Mouse (Mus musculus): ENCODE measurements at regions not wholly inside any gene's neighbourhood (a gene's known extent, or its start where the extent isn't known, plus 50 kb on each side); places are given as distances from the start of the nearest gene placed in this dataset.

DNA sequence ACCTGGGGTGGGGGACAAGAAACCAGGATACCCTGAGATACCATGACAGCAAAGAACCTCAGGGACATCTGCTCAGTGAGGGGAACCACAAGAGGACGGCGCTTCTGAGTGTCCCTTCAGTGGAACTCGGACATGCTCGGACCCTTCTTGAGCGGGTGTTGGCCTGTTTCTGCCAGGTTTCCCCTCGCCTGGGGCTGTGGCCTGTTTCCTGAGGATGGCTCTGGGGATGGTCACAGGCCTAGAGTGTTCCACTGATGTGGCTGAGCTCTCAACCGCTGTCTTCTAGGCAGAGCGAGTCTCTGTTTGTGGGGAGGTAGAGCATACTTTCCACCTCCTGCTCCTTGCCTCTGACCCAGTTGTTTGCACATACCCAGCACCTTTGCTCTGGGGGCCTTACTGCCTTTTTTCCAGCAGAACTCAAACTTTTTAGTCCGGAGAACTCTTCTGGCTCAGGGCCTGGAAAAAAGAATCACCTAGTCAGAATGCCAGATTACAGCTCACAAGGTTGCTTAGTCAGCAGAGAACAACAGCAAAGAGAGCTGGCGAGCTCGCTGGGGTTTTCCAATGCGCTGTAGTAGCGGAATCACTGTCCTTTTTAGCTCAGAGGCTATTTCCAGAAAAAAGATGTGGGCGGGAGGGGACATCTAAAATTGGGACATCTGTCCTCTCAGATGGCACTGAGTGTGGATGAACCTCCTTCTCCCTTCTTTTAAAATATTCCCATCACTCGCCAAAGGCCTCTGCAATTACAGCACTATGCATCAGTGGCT is 65.3 kb downstream of the Med10 start:
- no peak for DNase-seq (ENCODE audit: low spot score)

DNA sequence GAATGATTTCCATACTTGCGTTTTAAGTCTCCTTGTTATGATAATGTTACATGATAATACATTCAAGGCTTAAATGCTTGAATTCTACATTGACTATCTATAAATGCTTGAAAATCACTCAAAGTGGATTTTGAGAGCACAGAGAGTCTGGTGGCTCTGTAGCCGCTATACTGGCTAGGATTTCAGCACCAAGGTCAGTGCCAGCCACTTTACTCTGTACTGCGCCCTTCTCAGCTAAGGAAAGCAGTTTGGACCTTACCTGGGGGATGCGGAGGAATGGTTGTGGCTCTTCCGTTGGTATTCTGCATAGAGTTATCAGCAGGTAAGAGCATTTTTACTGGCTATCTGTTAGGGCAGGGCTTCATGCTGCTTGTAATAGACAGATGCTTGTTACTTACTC is 94.3 kb downstream of the Med10 start:
- peak; percentile 7 for DNase-seq (ENCODE audit: low spot score)

DNA sequence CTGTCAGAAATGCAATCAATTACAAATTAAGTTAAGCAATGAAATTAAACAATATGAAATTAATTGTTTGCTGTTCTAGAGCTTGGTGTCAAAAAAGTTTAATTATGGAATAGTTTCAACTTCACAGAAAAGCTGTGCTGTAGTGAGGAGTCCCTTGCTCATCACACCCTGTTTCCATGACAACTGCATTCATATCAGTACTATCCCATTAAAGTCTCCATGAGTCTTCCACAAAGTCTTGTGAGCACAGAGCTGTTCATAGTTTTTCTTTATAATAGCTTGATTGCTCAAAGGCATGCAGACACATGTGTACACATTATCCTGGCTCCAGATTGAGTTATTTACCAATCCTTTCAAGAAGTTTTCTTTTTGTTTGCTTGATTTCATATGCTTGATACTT is 98.9 kb downstream of the Med10 start:
- no peak for DNase-seq (ENCODE audit: low spot score)

DNA sequence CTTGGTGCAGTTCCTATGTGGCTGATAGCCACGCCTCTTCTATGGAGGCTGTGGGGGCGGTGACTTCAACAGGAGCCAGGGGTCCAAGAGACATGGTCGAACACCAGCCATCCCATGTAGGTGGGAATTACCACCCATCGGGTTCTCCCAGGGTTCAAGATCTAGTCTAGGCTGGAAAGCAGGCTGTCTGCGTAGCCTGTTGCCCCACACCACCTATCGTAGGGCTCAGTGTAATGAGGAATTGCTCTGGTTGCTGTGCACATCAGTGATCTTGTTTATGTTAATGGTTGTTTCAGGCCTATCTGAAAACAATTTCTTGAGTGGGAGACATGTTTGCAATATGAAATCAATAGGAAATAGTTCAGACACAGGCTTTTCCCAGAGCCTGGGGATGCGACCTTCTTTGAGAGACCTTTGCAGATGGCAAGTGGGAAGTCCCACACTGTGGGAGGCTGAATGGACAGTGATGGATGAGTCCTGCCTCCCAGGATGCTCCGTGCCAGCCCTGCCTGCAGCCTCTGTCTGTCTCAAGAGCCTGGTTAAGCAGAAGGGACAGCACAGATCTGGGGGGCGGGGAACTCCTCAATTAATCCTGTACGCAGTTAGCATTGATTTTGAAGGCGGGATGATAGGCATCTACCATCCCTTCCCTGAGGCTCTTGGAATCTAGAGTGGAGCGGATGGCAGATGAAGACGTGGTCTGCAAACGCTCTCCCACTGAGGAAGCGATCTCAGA is 104.8 kb downstream of the Med10 start:
- DNase-seq (ENCODE audit: low spot score), result no peak

DNA sequence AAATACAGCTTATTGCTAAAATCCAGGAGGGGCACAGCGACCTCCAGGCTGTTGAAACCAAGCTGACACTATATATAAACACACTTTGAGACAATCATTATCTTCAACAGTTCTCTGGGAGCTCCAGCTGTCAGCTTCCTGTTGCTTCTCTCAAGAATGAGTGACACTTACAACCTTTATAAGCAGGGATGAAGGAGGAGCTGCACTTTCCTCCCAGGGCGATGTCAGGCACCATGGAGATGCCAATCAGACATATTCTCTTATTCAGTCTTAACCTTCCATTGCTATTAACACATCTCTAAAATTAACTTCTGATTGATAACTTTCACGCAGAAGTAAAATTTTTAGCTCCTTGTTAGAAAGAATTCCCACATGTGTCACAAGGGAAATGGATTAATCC is 113.6 kb downstream of the Med10 start:
- no peak for DNase-seq (ENCODE audit: low spot score)

DNA sequence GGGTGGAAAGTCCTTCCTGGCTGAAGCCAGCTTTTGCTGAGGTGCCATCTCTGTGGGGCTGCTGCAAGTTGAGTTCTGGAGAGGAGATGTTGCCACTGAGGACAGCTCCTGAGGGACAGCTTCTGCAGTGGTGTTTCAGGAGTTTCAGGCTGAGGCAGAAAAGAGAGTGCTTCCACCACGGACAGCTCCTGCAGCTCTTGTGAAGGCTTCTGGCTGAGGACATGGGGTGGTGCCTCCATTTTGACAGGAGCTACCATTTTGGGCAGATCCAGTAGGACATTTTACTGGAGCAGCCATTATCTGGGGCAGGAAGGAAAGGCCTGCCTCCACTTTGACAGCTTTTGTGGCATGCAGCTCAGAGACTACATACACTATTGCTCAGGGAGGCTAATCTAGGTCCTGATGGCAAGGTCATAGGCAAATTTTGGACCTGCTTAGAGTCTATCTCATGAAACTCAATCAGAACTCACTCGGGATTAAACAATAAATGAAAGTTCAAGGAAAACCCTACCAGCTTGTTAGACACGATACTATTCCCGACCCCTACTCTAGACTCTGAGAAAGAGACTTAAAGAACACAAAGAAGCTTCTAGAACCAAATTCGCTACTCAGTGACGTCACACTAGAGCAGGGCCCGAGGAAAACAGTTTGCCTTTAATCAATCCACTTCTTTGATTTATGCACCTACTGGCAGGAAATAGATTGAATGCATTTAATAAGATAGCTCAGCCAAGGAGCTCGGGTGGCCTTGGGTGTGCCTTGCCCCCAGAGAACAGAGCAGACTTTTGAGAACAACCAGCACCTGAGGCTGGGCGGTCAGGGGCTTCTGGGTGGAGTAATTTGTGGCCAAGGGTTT is 130.7 kb downstream of the Med10 start:
- DNase-seq (ENCODE audit: low spot score), result no peak

DNA sequence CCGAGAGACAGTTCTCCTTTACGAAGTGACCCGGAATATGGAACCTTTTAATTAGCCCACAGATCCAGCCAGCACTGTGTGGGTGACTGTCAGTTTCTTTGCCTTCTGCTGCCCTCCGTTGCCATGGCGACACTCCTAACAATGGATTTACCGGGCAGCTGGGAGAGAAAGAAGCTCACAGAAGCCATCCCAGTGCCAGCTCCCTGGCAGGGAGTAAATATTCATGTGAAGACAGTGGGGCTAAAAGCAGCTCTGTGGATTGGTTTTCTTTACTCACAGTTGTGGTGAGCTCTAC is 131.3 kb downstream of the Med10 start:
- peak; percentile 8 for DNase-seq (ENCODE audit: low spot score)

DNA sequence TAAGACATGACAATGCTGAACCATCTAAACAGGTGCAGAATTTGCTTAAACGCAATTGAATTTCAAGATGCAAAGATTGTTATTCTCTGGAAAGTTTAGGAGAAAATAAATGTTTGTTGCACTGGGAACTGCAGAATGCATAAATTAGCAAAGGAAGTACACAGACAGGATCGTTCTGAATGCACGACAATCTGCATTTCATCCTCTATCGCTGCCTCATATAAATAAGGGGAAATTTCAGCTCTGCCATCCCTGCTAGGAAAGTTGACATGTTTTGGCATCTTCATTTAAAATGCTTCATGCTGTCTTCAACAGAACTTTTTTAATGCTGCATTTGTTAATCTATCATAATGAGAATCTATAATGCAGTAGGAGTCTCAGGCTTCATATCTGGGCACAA is 137.6 kb downstream of the Med10 start:
- no peak for DNase-seq (ENCODE audit: low spot score)

DNA sequence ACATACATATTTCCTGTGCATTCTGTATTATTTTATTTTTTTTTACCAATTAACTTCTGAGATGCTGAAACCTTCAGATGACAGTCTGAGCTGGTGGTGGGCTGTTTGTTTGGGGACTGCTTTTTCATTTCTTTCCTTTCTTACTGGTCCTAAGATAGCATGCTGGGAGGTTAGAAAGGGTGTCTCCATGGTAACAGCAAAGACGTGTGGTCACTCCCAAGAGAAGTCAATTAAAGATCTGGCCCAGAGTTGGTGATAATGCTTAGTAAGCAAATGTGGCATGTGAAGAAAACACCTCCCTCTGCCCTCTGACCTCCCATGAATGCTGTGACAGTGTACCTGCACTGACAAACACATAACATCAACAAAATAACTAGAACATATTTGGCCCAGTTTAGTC is 142.5 kb downstream of the Med10 start:
- no peak for DNase-seq (ENCODE audit: low spot score)

DNA sequence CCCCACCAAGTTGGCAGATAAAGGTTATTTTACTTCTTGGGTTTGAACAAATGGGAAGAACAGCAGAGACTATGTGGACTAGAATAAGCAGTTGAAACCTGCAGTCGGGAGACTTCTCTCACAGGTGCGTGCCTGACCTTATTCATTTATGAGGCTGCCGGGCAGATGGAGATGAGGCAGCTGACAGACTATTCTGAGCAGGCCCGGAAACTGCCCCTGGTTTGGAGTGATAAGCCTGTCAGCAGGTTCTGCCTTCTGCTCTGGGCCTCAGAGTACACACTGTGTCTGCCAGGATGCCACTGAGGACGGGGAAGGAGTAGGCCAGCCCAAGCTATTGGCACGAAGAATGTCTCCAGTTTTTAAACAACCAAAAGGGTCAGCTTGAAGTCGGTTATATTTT is 144.4 kb downstream of the Med10 start:
- DNase-seq (ENCODE audit: low spot score), result no peak

DNA sequence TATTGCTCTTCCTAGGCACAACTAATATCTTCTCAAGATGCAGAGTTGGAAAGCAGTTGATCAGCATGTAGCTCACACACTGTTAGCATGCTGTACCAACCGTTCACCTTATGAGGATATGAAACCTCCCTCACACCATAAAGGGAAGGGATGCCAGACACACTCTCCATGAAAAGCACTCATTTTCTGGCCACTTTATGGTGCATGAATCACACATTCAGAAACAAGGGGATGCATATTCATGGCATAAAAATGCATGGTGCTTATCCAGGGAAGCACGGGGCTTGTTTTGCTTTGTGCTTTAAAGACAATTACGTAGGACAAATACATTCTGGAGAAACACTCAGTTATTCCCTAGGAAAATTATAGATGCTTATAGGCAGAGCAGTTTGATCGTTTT is 149.9 kb downstream of the Med10 start:
- no peak for DNase-seq (ENCODE audit: low spot score)

DNA sequence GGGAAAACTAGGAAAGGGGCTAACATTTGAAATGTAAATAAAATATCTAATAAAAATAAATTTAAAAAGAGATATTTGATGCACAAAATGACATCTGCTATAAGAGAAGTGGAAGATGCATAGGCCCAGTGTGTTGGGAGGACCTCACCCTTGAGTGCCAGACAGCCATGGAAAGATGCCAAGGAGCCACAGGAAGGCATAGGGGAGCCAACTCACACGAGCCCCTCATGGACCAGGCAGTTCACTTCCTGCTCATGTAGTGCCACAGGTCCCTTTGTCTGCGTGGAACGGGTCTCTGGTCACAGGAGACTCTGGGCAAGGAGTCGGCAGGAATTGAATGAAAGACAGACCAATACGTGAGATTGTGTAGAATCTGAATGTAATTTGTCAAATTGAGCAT is 152.0 kb downstream of the Med10 start:
- no peak for DNase-seq (ENCODE audit: low spot score)

DNA sequence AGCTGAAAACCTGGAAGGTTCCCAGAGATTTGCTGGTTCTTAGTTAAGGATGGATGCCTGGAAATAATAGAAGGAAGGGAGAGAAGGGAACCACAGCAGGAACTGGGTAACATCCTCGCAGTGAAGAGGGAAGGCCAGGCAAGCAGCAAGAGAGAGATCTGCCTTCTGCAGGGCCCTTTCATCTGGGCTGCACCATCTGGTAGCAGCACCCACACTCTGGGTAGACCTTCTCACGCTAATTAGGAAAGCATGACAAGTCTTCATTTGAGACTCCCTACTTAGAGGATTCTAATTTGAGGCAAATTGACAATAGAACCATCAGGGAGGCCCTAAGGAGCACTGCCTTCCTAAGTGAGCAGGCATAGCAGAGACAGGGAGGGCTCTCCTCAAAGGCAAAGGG is 153.3 kb downstream of the Med10 start:
- DNase-seq (ENCODE audit: low spot score), result no peak

DNA sequence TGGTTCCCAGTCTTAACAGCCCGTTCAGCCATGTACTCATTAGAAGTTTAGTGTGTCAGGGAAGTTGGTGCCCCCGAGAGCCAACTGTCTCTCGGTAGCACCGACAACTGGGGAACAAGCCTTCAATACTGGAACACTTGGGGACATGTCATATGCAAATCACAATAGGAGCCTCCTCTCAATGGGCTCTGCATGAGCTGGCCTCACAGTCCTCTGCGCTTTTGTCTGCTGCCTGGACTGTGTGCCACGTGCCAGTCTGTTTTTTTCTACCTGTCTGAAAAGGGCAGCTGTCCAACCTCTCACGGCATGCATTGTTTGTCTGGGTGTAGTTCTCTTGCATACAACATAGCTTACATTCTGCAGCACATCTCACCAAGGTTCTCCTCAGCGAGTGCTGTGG is 161.7 kb downstream of the Med10 start:
- no peak for DNase-seq (ENCODE audit: low spot score)

DNA sequence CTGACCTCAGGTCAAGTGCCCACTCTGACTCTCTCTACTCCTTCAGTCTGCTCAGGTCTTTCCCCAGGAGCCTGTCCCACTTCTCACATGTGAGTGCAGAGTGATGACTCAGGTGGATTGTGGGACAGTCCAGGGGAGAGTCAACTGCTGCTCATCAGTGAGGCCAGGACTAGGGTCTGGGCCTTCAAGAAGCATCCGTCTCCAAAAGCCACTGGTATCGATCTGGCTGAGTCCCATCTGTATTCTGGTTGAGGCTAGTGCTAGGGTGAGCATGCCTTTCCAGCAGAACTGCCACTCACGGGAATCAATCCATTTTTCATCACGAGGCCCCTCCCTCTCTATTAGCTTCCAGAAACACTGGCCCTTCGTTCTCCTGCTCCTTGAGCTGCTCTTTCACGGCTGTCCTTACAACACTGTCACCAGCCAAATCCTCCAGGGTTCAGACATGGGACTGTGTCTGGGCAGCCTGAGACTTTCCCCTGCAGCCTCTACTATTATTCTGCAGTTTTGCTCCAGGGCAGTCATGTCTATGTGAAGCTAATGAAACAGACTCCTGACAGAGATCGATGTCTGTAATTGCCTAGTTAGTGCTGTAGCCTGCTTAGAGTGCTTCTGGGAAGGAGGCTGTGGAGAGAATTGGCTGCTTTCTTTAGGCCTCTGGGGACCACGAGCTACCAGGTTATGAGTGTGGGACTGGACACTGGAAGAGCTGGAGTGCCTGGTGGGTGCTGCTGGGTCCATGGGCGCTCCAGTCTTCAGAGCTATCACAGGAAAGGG is 169.3 kb downstream of the Med10 start:
- no peak for DNase-seq (ENCODE audit: low spot score)

DNA sequence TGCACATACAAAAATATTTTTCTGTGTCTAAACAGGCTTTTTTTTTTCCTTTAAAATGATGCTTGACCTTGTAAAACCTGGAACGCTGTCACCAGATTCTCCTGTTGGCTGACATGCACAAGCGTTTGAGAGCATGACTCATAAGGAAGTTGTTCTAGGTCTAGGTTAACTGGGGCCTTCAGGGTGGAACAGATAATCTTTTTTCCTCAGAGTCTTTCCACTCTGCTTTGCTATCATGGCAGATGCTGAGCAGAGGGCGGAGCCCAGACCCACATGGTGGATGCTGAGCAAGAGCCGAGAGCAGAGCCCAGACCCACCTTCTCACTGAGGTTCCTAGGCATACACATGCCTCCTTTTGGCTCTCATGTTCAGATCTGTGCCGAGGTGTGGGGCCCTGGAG is 172.6 kb downstream of the Med10 start:
- no peak for DNase-seq (ENCODE audit: low spot score)

DNA sequence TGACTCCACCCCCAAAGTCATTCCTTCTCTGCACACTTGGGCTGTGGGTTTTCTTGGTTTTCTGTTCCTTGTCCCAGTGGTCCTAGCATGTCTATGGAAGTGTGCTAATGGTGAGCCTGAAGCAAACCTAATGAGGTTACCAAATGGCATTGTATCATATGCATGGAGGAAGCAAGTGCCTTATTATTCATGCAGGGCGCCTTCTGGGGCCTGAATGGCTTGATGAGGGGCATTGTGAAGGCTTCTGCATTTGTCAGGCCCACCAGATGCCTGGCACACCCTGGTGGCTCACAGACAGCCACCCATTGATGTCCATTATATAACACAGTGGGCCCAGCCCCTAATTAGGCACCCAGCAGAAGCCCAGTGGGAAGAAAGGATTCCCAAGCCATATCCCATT is 182.0 kb downstream of the Med10 start:
- no peak for DNase-seq (ENCODE audit: low spot score)

DNA sequence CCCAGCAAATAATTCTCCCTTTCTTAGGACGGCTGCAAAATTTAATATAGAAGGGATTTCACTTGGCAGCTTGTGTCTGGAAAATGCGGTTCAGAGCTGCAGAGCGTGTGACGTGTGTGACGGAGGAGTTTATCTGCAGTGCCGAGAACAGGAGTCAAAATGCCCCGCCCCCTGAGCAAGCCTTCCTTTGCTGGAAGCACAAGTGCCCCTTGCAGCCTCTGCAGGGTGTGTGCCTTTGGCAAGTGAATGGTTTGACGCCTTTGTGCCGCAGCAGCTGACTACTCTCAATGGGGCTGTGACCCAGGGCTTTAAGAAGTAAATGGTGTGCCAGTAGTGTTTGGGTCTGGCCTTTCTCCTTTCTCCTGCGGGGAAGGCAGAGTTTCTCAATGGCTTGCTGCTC is 185.0 kb downstream of the Med10 start:
- no peak for DNase-seq (ENCODE audit: low spot score)

DNA sequence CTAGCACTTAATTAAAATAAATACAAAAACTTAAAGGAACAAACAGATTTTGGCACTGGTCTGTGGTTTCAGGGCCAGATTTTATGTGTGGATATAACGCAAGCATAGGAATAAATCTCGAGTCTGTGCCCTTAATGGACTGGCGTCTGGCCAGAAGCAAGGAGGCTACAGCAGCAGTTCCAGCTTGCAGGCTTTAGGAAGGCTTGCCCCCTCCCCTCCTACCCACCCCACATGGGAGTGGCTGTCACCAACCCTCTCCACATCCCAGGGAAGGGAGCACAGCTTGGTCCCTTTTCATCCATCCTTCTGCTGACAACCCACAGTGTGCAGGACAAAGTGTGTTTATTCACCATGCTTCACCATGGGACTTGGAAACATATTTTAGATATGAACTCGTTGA is 186.1 kb downstream of the Med10 start:
- no peak for DNase-seq (ENCODE audit: low spot score)

DNA sequence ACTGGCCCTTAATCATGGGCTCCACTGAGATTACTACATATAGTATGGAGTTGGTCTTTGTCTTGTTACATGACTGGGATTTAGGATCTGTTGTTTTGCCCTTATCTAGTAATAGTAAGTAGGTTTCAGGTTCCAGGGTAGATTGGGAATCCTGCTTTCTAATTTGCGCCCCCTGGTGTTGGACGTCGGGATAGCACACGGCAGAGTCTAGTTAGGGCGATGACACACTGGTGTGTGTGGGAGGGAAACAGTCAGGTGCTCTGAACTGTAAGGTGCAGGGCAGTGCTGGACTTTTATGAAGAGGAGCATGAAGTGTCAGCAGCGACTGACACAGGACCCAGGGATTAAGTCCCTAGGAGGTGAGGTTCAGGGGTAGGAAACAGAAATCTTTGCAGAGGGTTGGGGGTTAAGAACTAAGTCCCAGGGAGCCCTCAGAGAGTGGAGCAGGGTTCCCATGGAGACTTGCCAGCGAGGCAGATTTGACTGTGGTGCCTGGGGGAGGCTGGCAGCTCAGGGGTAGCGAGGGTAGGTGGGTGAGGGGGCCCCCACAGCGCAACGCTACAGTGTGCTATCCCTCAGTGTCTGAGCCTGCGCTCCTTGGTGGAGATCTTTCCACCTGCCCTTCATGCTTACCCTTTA is 189.2 kb downstream of the Med10 start:
- peak; percentile 13 for DNase-seq (ENCODE audit: low spot score)

DNA sequence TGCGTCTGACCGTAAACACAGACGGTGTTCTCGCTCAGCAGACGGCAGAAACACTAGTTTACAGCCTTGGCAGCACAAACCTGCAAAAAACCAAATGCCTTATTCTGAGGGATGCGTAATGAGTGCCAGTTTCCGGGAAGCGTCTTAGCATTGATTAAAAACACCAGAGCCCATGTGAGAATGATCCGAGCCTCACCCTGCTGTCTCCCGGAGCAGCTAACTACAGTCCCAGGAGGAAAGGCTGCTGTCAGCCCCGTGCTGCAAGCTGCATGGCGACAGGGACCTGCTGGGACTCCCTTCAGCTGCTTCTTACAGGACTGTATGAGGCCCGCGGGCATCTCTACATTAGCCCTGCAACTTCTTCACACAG is 189.7 kb downstream of the Med10 start:
- no peak for DNase-seq (ENCODE audit: low spot score)

DNA sequence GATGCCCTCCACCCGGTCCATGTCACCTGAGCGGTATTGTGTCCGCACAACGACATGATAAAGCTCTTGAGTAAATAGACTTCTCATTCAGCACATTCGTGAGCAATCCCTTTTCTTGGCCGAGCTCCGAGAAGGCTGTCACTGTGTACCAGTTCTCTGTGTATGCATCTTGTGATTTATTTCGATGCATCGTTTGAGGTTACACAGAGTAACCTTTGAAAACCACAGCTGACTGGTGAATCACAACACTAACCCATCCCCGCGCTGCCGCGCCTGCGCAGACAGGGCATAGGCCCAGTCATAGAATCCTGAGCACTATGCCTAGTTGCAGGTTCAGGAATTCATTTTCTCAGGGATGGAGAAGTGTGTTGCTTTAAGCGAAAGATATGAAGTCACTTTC is 201.4 kb downstream of the Med10 start:
- DNase-seq (ENCODE audit: low spot score), result no peak
